Mouse (Mus musculus) embryo, embryonic 10.5 days (tissue): Measurements from ENCODE around the gene Lyrm9.
A peak's percentile ranks its signal among the peaks of the same experiment; 100 is the strongest.
"Not testable (repeated sequence)": the region's sequence is repeated elsewhere in the genome, so short reads cannot be mapped to it uniquely, and the experiment has no call there.

Experiments
- DNase-seq: peaks from one replicate; pipeline ENCODE4 v3.0.0-alpha.2; 2015; ENCODE audit warnings: low spot score

Lyrm9 gene

DNA sequence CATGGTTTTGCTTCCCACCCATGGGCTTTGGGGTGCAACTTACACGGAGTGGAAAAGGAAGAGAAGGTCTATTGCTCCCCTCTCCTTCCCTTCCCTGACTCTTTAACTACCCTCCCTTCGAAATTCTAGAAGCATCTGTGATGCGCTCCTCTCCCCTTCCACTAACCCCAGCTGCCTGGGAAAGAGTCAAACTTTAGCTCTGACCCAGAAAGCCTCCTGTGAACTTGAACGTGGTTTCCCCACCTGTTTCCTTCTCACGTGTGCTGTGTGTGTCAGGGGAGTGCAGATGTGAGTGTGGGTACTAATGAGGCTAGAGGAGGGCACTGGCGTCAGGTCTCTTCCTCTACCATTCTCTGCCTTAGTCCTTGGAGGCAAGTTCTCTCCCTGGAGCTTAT, 25.5 kb downstream of the Lyrm9 start:
- no peak for DNase-seq

GRCm38 (mm10) chr11:78852529-78852928, 26.1 kb downstream of the Lyrm9 start:
- no peak for DNase-seq

GRCm38 (mm10) chr11:78856310-78856709, 29.9 kb downstream of the Lyrm9 start:
- peak; percentile 91 for DNase-seq

DNA sequence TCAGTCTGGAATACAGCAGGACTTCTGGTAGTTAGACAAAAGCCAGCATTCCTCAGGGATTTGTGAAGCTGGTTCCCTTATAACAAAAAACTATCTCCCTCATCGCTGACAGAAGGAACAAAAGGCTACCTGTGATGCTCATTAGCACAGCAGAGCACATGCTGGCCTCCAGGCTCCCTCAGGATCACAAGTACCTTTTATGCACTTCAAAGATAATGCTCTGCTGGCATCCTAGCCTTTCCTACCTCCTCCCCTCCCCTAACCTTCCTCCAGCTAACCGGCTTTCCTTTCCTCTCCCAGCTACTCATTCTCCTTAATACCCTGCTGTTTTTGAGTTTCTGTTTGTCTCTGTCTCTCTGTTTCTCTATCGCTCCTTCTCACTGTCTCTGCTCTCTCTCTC, 31.2 kb downstream of the Lyrm9 start:
- no peak for DNase-seq

GRCm38 (mm10) chr11:78863898-78864297, 37.5 kb downstream of the Lyrm9 start:
- no peak for DNase-seq

DNA sequence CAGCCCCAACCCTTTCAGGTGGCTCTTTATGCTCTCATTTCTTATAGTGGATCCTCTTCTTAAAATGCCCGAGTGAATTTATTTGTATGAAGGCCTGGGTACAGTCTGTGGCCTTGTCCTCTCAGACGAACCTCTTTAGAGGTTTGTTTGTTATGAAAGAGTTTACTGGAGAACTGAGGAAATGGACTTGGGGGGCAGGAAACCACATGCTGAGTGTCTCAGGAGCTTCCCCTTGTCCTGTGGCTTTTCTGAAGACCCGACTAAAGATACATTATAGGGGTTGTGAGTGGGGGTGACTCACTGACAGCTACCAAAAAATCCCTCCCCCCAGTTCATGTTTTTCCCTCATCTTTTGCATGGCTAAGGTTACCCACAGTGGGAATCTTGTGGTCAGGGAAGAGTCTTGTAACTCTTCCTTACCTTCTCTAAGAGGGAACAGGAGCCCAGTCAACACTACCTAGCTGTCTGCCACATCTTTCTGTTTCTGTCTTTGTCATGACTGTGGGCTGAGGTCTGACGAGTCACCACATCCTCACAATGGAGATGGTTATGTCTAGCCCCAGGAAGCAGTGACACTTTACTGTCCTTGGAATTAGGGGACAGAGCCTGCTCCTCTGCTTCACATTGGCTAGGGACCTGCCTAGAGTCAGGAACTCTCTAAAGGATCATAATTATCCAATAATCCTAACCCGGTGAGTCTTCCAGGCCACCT, 38.3 kb downstream of the Lyrm9 start:
- no peak for DNase-seq

- DNase-seq = no peak
Measured at GRCm38 (mm10) chr11:78865314-78865713, 38.9 kb downstream of the Lyrm9 start.

GRCm38 (mm10) chr11:78866486-78866885, 40.1 kb downstream of the Lyrm9 start:
- no peak for DNase-seq

- DNase-seq = no peak
Measured at GRCm38 (mm10) chr11:78867696-78868095, 41.3 kb downstream of the Lyrm9 start.

GRCm38 (mm10) chr11:78869205-78869604, 42.8 kb downstream of the Lyrm9 start:
- not testable (repeated sequence) for DNase-seq

- no peak for DNase-seq
Measured at GRCm38 (mm10) chr11:78870891-78871290, 44.5 kb downstream of the Lyrm9 start.

DNA sequence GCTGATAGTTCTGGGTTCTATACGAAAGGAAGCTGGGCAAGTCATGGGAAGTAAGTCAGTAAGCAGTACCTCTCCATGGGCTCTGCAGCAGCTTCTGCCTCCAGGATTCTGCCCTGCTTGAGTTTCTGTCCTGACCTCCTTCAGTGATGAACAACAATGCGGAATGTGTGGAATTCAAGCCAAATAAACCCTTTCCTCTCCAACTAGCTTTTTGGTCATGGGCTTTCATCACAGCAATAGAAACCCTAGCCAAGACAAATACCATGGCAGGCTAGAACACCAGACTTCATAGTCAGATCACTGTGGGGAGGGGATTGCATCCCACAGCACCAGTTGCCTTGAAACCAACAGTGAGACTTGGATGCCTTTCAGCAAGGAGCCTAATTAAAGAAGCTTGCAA, 46.4 kb downstream of the Lyrm9 start:
- no peak for DNase-seq

- no peak for DNase-seq
Measured at GRCm38 (mm10) chr11:78879727-78880126, 53.3 kb downstream of the Lyrm9 start.

DNA sequence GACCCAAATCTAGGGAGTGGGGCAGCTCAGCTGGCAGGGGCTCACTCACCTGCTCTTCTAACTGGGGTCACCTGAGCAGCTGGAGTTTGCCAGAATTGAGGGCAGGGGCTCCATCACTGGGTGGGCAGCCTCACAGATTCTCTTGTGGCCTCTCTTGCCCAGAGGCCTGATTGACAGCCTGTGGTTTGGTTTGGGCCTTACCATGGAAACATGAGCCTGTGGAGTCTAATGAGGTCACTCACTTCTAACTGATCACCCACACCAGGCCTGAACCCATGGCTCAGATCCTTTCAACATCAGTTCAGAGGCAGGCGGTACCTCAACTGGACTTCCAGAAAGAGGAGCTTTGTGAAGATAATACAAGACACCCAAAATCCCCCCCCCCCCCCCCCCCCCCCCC, 60.3 kb downstream of the Lyrm9 start:
- DNase-seq = peak; percentile 50

DNA sequence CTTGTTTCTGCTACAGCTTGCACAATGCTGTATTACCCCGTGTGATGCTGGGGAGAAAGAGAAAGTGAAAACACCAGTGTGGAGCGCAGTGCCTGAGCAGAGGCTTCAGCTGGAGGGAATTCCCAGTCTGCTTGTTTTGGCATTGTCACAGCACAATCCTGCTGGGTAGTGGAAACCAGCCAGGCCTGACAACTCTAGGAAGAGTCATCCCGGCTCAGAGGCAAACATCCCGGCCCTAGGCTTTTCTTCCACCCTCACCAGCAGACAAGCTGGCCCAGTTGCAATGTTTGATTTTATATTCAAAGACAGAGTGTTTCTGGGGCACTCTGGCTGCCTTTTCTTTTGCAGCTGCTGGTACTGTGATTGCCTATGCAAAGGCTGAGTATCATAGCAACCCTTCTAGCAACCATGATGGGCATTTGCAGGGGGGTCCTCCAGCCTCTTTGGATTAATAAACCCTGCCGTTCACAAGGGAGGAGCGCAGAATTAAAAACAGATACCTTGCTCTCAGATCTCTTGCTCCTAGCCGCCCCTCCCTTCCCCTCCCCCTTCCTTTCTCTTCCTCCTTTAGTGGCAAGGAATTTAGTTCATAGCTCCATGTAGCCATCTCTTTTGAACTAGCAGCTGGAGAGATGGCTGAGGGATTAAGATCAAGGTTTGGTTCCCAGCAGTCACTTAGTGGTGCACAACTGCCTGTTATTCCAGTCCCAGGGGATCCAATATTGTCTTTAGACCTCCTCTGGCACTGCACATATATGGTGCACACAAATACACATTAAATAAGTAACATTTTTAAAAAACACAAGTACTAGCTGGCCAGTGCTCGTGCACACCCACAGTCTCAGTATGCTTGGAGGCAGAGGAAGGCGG, 61.0 kb downstream of the Lyrm9 start:
- DNase-seq = peak; percentile 75

DNA sequence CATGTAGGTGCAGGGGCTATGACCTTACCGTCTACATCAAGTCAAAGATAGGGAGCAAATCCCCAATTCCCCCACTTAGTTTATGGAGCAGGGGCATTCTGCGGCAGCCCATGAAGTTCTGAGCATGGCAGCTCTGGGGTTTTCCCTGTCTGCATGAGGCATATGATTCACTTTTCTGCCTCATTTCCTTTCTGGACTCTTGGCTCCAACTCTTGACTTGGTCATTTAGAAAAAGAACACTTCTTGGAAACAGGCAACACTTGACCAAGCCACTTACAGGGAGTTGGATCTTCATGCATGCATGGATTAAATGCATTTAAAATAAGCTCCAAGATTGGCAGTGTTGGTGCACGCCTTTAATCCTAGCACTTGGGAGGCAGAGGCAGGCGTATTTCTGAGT, 62.8 kb downstream of the Lyrm9 start:
- no peak for DNase-seq
